Mouse (Mus musculus) R1 (cell line): Measurements from ENCODE around the gene Klhl2.

Experiments
- DNase-seq: peaks from one replicate; pipeline ENCODE4 v3.0.0-alpha.2; 2018; ENCODE audit warnings: low read depth, low spot score

Gene Klhl2

GRCm38 (mm10) chr8:64831656-64832055 lies 18.2 kb downstream of the Klhl2 start:
- no peak for DNase-seq

- no peak for DNase-seq
Observed at GRCm38 (mm10) chr8:64829921-64830320, 19.9 kb downstream of the Klhl2 start.

- peak; percentile 44 for DNase-seq
Observed at GRCm38 (mm10) chr8:64829391-64829790, 20.4 kb downstream of the Klhl2 start.

- DNase-seq, result no peak
Observed at GRCm38 (mm10) chr8:64828466-64828865, 21.4 kb downstream of the Klhl2 start.

GRCm38 (mm10) chr8:64827356-64827755 lies 22.5 kb downstream of the Klhl2 start:
- DNase-seq, result no peak

GRCm38 (mm10) chr8:64826461-64826860 lies 23.4 kb downstream of the Klhl2 start:
- peak; percentile 44 for DNase-seq

- no peak for DNase-seq
Observed at GRCm38 (mm10) chr8:64823905-64824304, 25.9 kb downstream of the Klhl2 start.

- DNase-seq, result no peak
Observed at GRCm38 (mm10) chr8:64820940-64821339, 28.9 kb downstream of the Klhl2 start.

- DNase-seq, result no peak
Observed at GRCm38 (mm10) chr8:64811790-64812189, 38.0 kb downstream of the Klhl2 start.

- no peak for DNase-seq
Observed at GRCm38 (mm10) chr8:64811083-64811482, 38.7 kb downstream of the Klhl2 start.

GRCm38 (mm10) chr8:64806558-64806957 lies 43.3 kb downstream of the Klhl2 start:
- DNase-seq, result no peak

GRCm38 (mm10) chr8:64804971-64805370 lies 44.8 kb downstream of the Klhl2 start:
- no peak for DNase-seq

GRCm38 (mm10) chr8:64799306-64799705 lies 50.5 kb downstream of the Klhl2 start:
- DNase-seq, result peak; percentile 89

- DNase-seq, result no peak
Observed at GRCm38 (mm10) chr8:64798503-64798902, 51.3 kb downstream of the Klhl2 start.

GRCm38 (mm10) chr8:64797751-64798150 lies 52.1 kb downstream of the Klhl2 start:
- DNase-seq, result no peak

GRCm38 (mm10) chr8:64791250-64791881 lies 58.5 kb downstream of the Klhl2 start:
- DNase-seq, result no peak

- DNase-seq, result no peak
Observed at GRCm38 (mm10) chr8:64790418-64790817, 59.4 kb downstream of the Klhl2 start.

- no peak for DNase-seq
Observed at GRCm38 (mm10) chr8:64788715-64789114, 61.1 kb downstream of the Klhl2 start.

GRCm38 (mm10) chr8:64786801-64787200 lies 63.0 kb downstream of the Klhl2 start:
- DNase-seq, result peak; percentile 58

- no peak for DNase-seq
Observed at GRCm38 (mm10) chr8:64784235-64784634, 65.6 kb downstream of the Klhl2 start.

GRCm38 (mm10) chr8:64781947-64782346 lies 67.9 kb downstream of the Klhl2 start:
- no peak for DNase-seq

- DNase-seq, result peak; percentile 80
Observed at GRCm38 (mm10) chr8:64777925-64778324, 71.9 kb downstream of the Klhl2 start.

GRCm38 (mm10) chr8:64774136-64774535 lies 75.7 kb downstream of the Klhl2 start:
- no peak for DNase-seq

- DNase-seq, result no peak
Observed at GRCm38 (mm10) chr8:64770814-64771213, 79.0 kb downstream of the Klhl2 start.
